Mouse (Mus musculus): ENCODE data around the gene Tmcc2. TPM values are rescaled to one million over a fixed set of nuclear protein-coding genes. Genes with fewer than 3 reads are reported as not detected.

Tmcc2 gene
- polyA plus RNA-seq, 1 experiment from 2014 or later = 11.0 TPM

DNA sequence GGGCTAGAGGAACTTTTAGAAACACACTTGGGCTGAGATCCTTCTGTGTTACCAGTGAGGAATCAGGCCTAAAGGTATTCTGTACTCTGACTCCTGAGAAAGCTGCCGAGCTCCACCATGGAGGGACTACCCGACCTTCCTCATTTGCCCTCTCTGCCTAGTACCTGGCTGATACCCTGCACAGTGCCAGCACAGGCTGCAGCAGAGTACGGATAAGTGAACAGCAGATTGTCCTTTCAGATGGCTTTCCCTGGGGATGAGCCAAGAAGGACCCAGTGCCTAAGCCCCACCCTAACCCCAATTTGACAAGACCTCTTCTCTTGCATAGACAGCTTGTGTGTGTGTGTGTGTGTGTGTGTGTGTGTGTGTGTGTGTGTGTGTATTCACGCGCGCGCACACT, 82.4 kb downstream of the Tmcc2 start:
- 79% methylated on average over 7 of the region's 7 CpGs for WGBS
- Histone ChIP-seq H3K4me2 (ENCODE audit: low read depth, low read length) (no peak overlapping the region), H3K36me3 (ENCODE audit: control insufficient read depth, insufficient read depth, low read length) (no peaks in the 10 kb centered on the region), H3K27ac (ENCODE audit: low read length) (no peak overlapping the region), H3K27me3 (ENCODE audit: control insufficient read depth, insufficient read depth, low read depth, low read length) (no peaks in the 10 kb centered on the region; the same call in 1 of the 2 replicates), H3K4me1 (replicated peaks; ENCODE audit: control insufficient read depth, insufficient read depth, low read length) (peaks cover 6% of the 10 kb centered on the region), H3K4me3 (ENCODE audit: low read length) (no peak overlapping the region), H3K9ac (ENCODE audit: low read length) (no peak overlapping the region), H3K9me3 (ENCODE audit: control insufficient read depth, low read length) (no peaks in the 10 kb centered on the region)
- no peak for ATAC-seq (ENCODE audit: low read depth)

DNA sequence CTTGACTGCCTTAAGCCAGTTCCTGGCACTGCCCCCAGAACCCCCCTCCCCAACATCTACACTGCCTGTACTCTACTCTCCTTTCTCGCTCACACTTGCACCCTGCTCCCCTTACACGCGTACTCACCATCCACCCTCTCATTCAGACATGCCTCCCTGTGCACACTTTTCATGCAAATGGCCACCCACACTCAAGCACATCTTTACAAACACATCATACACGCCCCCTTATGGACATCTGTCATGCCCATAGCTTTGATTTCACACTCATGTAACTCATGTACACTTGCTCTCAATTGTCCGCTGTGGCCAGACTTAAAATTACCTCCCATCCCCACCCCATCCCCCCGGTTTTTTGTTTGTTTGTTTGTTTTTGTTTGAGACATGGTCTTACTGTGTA, 83.1 kb downstream of the Tmcc2 start:
- H3K27ac ChIP-seq (ENCODE audit: low read length) = no peak overlapping the region
- 77% methylated on average over 6 of the region's 6 CpGs for WGBS
- no peaks in the 10 kb centered on the region; the same call in 1 of the 2 replicates for H3K27me3 ChIP-seq (ENCODE audit: control insufficient read depth, insufficient read depth, low read depth, low read length)
- H3K9ac ChIP-seq (ENCODE audit: low read length) = no peak overlapping the region
- ATAC-seq (ENCODE audit: low read depth) = no peak
- peaks cover 6% of the 10 kb centered on the region for H3K4me1 ChIP-seq (replicated peaks; ENCODE audit: control insufficient read depth, insufficient read depth, low read length)
- no peaks in the 10 kb centered on the region for H3K36me3 ChIP-seq (ENCODE audit: control insufficient read depth, insufficient read depth, low read length)
- no peak overlapping the region for H3K4me3 ChIP-seq (ENCODE audit: low read length)
- no peak overlapping the region for H3K4me2 ChIP-seq (ENCODE audit: low read depth, low read length)
- no peaks in the 10 kb centered on the region for H3K9me3 ChIP-seq (ENCODE audit: control insufficient read depth, low read length)

DNA sequence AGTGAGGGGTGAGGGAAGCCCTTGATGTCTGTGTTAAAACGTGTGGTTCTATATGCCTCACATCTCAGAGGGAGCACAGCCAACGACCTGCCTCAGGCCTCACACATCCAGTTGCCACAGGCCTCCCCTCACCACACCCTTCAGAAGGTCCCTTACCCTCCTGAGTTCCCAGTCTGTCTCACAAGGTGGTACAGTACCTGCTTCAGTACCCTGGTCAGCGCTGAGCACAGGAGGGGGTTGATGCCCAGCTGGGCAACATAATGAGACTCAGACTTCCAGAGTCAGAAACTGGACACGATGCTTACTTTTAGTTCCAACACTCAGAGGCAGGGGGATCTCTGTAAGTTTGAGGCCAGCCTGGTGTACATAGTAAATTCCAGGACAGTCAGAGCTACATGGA, 84.3 kb downstream of the Tmcc2 start:
- WGBS = 18% methylated on average over 4 of the region's 4 CpGs
- Histone ChIP-seq H3K4me2 (ENCODE audit: low read depth, low read length) (no peak overlapping the region), H3K27me3 (ENCODE audit: control insufficient read depth, insufficient read depth, low read depth, low read length) (no peaks in the 10 kb centered on the region; the same call in 1 of the 2 replicates), H3K4me3 (ENCODE audit: low read length) (no peak overlapping the region), H3K4me1 (replicated peaks; ENCODE audit: control insufficient read depth, insufficient read depth, low read length) (peaks cover 1% of the 10 kb centered on the region), H3K9ac (ENCODE audit: low read length) (no peak overlapping the region), H3K9me3 (ENCODE audit: control insufficient read depth, low read length) (no peaks in the 10 kb centered on the region), H3K27ac (ENCODE audit: low read length) (no peak overlapping the region), H3K36me3 (ENCODE audit: control insufficient read depth, insufficient read depth, low read length) (no peaks in the 10 kb centered on the region)
- ATAC-seq (ENCODE audit: low read depth) = no peak

Other genes with a start within 250 kb of the Tmcc2 start
- gene Lemd1, start 199.8 kb downstream of the Tmcc2 start, polyA plus RNA-seq (2015; fragmentation: Nextera tagmentation; extraction: Ambion mirVana) = 1.2 and 1.8 TPM in 2 replicates
- gene AC124108.1, start 199.8 kb downstream of the Tmcc2 start, polyA plus RNA-seq (2015; fragmentation: Nextera tagmentation; extraction: Ambion mirVana) = 0.50 and 0.63 TPM in 2 replicates
- gene Gm10188, start 161.5 kb downstream of the Tmcc2 start, polyA plus RNA-seq (2015; fragmentation: Nextera tagmentation; extraction: Ambion mirVana) = 0.63 TPM in 1 of 2 replicates, not detected in the other
- gene Klhdc8a, start 92.7 kb downstream of the Tmcc2 start, polyA plus RNA-seq (2015; fragmentation: Nextera tagmentation; extraction: Ambion mirVana) = 0.50 and 0.87 TPM in 2 replicates
- gene Nuak2, start 75.2 kb downstream of the Tmcc2 start, polyA plus RNA-seq (2015; fragmentation: Nextera tagmentation; extraction: Ambion mirVana) = 23.4 TPM in 2 replicates
- gene Dstyk, start 26.3 kb upstream of the Tmcc2 start, polyA plus RNA-seq (2015; fragmentation: Nextera tagmentation; extraction: Ambion mirVana) = 15.5 and 16.6 TPM in 2 replicates
- 45.6 and 46.8 TPM in 2 replicates for gene Rbbp5, start 86.1 kb upstream of the Tmcc2 start, polyA plus RNA-seq (2015; fragmentation: Nextera tagmentation; extraction: Ambion mirVana)
- gene Tmem81, start 114.9 kb upstream of the Tmcc2 start, polyA plus RNA-seq (2015; fragmentation: Nextera tagmentation; extraction: Ambion mirVana) = 2.1 and 2.2 TPM in 2 replicates
- gene Cntn2, start 152.0 kb upstream of the Tmcc2 start, polyA plus RNA-seq (2015; fragmentation: Nextera tagmentation; extraction: Ambion mirVana) = 0.09 TPM in 2 replicates

Measured in lung, embryonic 16.5 days (tissue).